Mouse (Mus musculus): ENCODE measurements at regions not wholly inside any gene's neighbourhood (a gene's known extent, or its start where the extent isn't known, plus 50 kb on each side); places are given as distances from the start of the nearest gene placed in this dataset.
"Not testable (repeated sequence)": the region's sequence is repeated elsewhere in the genome, so short reads cannot be mapped to it uniquely, and the experiment has no call there.

DNA sequence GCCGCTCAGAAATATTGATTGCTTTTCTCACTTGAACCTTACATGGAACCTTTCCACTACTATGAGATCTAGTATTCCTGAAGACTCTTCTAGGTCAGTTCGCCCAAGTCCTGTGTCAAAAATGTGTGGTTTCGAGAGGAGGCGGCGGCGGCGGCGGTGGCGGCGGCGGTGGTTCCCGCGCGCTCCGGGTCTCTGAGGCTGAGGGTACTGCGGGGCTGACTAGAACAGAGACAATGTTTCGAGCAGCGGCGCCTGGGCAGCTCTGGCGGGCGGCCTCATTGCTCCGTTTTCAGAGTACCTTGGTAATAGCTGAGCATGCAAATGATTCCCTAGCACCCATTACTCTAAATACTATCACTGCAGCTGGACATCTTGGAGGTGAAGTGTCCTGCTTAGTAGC is 957.0 kb upstream of the Gm597 start:
- not testable (repeated sequence) for DNase-seq

DNA sequence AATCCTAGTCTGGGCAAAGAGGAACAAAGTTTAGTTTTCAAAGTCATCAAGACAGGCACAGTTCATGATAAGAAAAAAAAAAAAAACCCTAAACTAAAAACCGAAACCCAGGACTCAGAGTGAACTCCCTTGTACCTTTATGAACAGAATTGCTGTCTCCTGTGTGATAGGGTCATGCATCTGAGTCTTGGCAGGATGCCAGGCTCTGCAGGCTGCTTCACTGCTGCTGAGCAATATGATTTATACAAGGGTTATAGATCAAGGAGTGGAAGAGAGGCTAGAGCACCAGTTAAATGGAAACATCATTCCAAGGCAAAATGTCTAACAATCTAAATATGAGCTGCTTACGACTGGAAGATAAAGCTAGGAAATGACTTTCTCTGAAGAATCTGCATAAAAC is 951.9 kb upstream of the Gm597 start:
- peak; percentile 15 for DNase-seq
